Mouse (Mus musculus) fibroblast of lung, adult 2 months (primary cell): ENCODE results near the gene Lamb3.
"Not testable (repeated sequence)": the region's sequence is repeated elsewhere in the genome, so short reads cannot be mapped to it uniquely, and the experiment has no call there.

Experiments
- DNase-seq: peaks from one replicate; pipeline ENCODE4 v3.0.0-alpha.2; 2011; ENCODE audit warnings: low read depth

Lamb3 gene

DNA sequence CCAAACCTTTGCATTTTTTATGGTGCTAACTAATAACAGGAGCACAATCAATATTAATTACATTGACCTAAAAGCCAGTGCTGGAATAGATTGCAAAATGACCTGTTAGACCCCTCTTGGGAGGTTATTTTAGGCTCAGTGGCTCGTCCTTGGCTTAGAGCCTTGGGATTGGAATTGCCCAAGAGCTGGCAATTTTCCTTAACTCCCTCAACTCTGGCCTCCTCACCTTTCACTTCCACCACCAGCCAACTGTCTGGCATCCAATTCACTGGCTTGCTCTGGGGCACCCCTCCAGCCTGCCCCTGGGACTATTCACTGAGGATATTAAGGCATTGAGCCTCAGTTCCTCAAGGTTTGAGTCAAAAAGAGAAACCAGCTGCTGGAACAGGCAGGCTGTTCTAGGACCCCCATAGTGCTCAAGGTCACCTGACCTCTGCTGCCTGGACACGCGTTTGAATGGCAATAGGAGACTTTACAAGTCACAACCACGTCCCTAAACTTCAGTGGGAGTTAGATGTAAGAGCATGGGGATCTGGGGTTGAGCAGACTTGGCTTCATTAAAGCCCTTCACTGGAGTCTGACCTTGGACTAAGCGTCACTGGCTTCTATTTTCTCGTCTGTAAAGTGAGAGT lies 71.0 kb downstream of the Lamb3 start:
- no peak for DNase-seq

DNA sequence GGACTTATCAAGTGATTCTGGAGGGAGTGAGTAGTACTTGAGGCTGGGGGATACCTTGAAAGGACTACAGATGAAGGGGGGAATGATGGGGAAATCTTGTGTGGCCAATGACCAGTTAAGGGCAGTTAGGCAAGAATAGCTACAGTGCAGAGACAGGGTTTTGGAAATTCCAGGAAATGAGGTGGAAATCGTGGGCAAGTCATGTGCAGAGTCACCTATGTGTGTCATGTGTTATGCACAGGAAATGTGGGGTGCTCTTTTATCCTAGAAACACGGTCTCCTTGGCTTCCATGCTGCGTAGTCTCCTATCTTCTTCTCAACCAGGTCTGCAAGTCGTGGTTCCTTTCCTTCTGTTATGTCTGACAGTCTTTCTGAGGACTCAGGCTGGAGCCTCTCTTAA lies 72.0 kb downstream of the Lamb3 start:
- no peak for DNase-seq

DNA sequence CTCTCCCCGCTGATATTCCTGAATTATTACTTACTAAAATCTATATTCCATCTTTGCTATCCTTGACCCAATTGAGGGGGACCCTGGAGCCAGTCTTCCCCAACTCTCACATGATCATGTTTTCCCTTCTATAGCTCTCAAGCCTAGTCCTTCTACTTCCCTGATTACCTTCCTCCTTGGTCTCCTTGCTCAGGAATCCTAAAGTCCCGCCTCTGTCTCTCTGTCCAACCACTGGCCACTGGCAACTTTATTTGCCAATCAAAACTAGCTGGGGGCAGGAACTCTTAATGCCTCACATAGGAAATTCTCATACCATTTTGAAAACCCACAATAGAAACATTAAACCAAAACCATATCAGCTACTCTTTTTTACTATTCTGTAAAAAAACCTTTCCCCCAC lies 73.8 kb downstream of the Lamb3 start:
- no peak for DNase-seq

DNA sequence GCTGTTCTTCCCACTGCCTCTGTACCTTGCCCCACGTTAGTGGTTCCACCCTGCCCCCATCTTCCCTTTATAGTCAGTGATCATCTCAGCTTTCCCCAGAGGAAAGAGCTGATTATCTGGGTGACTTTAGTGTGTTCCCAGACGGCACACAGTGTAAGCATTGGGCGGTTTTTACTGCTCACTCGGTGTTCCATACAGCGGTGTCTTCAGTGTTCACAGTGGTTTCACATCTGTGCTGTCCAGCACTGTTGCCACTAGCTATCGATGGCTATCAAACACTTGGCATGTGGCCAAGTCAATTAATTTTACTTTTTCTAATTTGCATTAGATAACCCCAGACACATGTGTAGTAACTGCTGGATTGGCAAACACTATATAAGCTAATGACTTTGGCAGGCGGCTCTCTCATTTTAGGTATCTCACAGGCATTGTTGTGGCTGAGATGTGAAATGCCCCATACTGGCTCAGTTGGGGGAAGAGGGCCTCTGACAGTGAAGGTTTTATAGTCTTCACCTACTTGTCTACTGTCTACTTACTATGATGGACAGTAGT lies 76.8 kb downstream of the Lamb3 start:
- DNase-seq, result no peak

DNA sequence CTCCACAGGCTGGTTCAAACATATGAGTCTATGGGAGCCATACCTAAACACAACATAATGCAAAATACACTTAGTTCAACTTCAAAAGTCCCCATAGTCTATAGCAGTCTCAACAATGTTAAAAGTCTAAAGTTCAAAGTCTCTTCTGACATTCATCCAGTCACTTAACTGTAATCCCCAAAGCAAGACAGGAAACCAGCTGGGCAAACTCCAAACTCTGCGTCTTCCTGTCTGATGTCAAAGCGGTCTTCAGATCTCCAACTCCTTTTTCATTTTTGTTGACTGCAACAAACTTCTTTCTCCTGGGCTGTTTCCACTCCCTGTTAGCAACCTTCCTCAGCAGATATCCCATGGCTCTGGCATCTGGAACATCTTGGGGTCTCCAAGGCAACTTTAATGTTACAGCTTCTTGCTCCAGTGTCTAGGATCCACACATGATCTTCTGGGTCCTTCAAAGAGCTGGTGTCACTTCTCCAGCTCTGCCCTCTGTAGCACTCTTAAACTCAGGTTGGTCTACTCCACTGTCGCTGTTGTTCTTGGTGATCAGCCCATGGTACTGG lies 78.3 kb downstream of the Lamb3 start:
- not testable (repeated sequence) for DNase-seq

DNA sequence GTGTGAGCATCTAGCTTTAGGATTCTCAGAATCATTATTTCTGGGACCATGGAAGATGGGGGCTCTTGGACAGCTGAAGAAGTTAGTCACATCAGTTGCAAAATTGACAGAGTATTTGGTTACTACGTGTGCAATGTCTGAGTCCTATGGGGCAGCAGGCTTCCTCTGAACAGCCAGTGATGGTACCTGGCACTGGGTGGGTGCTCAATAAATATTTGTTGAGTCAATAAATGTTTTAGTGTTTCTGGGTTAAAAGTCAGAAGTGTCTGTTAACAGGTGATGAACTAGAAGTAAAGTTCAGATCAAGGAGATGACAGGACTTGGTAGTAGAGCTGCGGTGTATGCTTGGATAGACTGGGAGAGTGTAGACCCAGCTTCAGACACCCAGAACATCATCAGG lies 80.1 kb downstream of the Lamb3 start:
- DNase-seq, result no peak

DNA sequence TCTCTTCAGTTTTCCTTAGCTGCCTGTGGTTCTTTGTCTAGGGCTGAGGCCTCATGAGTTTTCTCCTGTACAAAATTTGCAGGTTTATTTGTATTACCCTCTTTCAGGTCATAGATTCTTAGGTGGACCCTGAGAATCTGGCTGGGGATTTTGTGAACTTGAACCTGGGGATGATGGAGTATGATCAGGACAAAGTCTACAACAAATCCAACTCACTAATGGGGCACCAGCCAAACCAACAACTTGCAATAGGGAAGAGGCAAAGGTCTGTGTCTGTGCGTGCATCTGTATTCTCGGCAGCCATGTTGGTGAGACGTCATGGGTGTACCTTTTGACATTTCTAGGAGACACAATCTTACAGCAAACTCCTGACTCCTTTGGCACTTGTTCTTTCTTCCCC lies 81.6 kb downstream of the Lamb3 start:
- DNase-seq, result no peak

DNA sequence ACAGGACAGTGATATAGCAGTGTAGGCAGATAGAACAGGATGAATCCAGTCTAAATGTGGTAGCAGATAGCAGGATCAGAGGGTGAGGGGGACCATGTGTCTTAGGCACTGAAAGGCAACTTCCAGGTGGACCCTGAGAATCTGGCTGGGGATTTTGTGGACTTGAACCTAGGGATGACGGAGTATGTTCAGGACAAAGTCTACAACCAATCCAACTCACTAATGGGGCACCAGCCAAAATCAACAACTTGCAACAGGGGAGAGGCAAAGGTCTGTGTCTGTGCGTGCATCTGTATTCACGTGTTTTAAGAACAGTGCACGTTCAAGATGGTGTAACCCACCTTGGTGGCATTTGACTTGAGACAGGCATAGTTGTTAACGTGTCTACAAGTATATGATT lies 82.4 kb downstream of the Lamb3 start:
- DNase-seq, result no peak

DNA sequence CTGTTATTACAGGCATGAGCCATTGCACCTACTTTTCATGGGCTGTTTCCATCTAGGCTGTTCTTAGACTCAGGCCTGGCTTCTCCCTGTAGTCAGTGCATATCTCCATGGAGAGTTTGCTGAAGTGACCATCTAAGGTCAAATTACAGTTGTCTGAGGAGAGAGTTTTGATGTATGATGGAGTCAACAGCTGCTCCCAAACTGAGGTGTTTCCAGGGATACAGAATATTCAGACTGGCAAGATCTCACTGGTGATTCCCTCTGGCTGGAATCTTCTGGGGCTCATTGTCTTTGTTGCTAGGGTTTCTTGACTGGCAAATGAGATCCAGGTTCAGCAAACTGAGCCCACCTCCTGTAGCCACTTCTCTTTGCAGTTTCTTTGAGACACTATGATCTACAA lies 83.2 kb downstream of the Lamb3 start:
- no peak for DNase-seq

DNA sequence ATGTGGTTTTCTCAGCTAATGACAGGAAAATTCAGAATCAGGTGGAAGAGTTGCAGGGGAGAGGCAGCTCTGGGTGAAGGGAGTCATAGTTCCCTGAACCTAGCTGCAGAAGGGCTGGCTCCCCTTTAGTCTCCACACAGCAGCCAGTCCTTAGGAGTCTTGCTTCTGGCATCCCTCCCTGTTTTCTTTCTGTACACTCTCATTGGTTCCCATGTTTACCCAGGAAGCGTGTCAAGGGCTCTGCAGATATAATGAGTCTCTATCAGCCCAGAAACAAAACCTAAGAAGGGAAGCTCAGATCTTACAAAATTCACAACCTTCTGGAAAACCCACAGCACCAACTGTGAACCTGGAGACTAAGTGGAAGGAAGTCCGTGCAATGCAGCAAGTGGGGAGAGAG lies 85.5 kb downstream of the Lamb3 start:
- DNase-seq, result no peak

DNA sequence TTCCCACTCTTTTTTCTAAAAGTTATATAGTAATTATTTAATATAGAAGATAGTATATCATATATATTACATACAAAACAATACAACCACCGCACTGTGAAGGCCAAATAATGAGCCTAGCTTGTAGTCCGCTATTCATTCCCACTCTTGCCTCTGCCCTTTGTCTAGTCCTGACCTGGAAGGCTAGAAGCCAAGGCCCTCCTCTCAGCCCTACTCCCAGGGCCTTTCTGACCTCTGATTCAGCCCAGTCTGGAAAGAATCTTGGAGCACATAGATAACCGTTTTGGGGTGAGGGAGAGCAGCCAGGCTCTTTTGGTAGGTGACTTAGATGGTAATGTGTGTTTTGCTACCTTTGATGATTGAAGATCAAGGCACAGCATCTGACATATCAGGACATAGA lies 86.4 kb downstream of the Lamb3 start:
- DNase-seq, result no peak

DNA sequence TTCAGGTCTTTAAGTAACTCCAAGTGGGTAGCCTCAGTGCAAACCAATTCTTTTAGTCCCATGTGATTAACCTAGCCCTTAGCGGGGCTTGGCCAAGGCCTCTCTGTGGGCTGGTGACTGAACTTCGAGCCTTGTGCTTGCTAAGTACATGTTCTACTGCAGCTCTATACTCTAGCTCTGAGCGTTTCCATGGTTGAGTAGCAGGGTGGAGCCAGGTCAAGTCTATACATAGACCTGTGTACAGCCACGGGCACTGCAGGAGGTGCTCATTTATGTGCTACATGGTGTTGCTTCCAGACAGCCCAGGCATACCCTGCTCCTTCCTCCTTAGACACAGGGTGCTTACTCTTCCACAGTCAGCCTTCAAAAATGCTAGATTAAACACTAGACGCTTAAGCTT lies 88.4 kb downstream of the Lamb3 start:
- DNase-seq, result no peak

DNA sequence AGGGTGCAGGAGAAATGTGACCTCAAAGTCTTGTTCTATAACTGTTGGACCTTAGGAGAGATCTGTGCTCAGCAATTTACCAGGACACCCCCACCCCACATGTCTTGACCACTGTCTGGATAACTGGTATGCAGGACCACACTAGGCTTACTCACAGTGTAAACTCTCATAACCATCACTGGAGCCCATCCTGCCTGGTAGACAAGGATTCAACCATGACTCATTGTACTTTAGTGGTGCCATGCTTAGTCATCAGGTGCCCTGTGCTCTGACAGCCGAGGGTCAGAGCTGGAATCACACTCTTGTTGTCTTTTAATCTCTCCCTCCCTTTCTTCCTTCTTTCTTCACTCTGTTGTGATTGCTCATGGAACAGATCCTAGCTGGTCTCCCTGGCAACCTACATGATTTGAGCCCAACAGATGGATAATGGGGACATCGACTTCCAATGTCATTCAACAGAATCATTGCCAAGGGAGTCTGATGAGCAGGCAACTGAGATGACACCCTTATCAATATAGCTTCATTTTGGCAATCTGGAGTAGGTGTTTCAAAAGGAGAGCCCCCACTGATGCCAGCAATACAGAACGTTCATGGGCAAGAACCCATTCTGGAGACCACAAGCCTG lies 90.8 kb downstream of the Lamb3 start:
- DNase-seq, result no peak

DNA sequence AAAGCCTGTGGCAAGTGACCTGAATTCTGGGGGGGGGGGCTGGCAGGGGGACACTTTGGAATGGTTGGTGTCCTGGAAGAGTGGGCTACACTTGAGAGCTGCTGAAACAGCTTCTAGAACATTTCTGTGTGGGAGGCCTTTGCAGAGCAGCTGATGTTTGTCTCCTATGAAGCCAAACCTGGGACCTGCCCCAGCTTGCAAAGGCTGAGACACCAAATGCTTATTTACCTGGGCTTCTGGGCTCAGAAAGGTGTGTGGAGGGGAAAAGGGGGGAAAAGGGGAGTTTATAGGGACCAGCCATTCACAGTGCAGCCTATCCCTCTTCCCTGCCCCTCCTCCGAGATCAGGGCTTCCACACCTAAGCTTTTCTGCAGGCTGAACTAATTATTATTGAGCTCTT lies 92.5 kb downstream of the Lamb3 start:
- no peak for DNase-seq

DNA sequence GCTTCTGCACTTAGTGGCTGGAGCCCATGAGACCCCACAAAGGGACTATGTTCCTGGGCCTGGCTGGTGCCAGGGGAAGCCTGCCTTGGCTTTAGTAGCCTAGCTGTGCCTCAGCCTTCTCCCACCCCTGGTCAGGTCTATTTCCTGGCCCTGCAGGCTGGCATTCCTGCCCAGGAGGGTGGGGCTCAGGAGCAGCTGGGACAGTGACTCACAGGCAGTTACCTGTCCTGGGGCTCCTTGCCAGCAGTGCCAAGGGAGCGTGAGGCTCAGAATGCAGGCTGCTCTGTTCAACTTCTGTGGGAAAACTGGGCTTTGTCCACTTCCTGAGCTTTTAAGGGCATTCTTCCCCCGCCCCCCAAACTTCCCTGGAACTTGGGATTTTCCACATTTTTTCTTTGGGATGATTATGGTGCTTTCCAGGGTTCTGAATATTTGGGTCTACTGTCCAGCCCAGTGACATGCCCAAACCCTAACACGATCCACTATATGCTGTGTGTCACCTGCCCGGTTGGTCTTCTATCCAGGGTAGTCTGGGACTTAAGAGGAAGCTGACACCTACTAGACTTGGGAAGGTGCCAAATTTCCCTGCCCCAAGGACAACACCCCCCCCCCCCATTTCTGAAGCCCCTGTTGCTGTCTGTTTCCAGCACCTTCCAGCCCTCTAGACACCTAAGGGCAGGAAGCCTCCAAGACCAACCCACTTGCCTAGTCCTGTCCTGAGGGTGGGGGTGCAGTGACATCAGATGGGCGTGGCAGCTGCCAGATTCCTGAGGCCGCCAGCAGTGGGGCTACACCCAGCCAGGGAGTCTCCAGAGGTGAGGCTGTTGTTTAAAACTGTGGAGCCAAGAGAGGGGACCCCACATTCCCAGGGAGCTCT lies 94.0 kb downstream of the Lamb3 start:
- DNase-seq, result no peak

DNA sequence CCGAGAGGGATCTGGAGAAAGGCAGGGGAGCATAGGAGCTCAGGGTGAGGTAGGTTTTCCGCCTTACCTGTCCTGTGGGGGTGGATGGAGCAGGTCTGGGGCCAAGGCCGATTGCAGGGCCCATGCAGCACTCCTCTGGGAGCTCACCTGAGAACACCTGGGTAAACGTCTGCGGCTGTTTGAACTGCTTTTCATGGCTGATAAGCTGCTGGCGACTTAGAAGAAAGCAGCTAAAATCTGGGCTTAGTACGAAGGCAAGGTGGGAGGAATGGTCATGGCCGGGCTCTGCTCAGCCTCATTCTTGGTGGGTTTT lies 94.5 kb downstream of the Lamb3 start:
- no peak for DNase-seq

DNA sequence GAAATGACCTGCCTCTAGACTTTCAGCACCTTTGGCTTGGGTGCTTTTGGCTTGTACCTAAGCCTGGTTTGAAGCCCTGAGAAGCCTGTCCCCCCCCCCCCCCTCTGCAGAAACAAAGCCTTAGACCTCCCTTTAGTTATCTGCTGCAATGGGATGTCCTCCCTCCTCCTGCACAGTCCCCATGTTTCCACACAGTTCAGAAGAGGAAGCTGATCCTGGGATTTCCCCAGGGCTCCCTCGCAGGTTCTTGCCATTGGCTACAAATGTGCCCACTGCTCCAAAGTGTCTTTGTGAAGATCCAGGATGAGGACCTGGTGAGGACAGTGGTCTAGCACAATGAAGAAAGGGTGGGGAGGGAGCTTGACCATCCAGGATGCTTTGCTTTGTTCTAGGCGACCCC lies 95.6 kb downstream of the Lamb3 start:
- no peak for DNase-seq

DNA sequence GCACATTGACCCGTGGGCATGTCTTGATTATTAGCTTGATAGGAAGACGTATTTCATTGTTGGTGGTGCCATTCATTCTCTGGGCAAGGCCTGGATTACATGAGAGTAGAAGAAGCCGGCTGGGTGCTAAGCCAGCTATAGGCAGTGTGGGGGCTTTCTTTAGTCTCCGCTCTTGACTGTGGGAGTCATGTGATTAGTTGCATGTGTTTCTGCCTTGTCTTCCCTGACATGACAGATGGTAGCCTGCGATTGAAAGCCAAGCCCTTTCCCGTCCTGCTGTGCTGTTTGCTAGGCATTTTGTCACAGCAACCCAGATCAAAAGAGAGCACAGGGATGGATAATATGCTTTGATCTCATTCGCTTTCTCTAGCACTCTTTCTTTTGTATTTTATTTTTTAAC lies 97.9 kb downstream of the Lamb3 start:
- no peak for DNase-seq

DNA sequence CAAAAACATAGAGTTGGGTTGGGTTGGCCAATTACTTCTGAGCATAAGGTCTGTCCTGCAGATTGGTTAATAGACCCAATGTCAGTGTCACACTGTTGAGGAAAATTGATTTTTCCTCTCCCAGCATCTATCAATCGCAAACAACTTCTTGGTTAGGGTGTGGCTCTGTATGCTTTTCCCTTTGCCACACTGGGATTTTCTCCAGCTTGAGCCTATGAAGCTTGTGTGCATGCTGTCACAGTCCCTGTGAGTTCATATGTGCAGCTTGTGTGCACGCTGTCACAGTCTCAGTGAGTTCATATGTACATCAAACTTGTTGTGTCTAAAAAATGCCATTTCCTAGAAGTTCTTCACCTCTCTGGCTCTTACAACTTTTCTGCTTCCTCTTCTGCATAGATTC lies 99.3 kb downstream of the Lamb3 start:
- no peak for DNase-seq

DNA sequence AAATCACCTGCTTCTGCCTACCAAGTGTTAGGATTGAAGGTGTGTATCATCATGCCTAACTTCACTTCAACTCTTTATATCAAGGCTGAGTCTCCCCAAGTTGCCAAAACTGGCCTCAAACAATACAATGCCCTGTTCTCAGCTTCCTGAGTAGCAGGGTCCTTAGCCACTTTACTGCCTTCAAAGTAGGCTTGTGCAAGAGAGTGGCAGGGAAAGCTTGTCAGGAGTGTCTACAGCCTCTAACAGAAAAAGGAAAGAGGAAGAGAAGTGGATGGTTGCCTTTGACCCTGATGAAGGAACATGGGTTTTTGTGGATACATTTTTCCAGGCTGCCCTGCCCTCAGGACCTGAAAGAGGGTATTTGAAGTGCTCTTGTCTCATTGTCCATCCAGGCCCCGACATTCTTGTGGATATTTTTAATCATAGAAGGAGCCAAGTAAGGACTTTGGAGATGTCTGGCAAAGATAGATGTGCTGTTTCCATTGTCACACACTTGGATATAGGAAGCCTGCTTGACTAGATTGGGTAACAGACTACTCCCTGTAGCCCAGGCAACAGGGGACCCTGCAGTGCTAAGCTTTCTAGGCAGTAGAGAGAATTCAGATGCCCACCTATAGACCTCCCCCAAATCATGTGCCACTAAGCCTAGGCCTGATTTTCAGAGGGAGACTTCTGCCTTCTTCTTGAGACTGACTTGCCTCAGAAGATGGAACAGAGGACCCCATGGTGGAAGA lies 102.5 kb downstream of the Lamb3 start:
- DNase-seq, result no peak

DNA sequence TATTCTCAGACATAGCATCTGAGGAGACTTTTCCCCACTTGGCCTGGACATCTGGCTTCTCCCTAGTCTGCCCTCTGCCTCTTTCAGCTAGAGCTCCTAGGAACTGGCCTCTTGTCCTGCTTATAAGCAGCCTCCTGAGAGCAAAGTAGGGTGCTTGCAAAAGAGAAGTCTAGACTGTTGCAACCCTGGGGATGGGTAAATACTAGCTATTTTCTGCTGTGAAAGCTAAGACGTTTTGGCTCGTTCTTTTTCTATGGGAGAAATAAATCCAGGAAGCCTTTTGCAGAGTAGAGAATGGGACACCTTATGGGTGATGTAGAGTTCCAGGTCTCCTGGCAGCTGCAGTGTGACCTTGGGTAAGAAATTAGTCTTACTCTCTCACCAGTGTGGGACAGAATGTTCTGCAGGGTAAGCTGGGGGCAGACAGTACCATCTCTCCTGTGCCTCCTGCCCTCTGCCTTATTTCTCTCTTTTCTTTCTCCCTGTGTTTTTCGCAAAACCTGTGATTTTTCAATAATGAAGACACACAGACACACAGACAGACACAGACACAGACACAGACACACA lies 103.1 kb downstream of the Lamb3 start:
- DNase-seq, result no peak

DNA sequence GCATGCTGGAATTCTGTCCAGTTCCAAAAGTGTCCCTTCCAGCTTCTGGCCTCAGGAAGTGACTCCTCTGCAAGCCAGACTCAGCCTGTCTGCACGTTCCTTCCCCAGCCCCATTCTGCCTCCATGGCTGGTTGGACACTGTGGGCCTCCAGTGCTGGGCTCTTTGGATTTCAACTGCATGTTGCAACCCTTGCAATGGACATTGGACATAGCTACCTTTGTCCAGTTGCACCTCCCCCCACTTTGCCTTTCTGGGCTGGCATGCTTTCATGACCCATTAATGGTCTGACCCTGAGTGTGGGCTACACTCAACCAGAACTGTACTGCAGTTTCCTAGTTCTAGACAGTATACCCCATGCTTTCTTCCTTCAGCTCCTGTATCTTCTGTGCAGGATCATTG lies 104.1 kb downstream of the Lamb3 start:
- no peak for DNase-seq
